Mouse (Mus musculus) brain, adult 10 weeks (tissue): Measurements from ENCODE around the gene Lcn11. TPM values are rescaled to one million over a fixed set of nuclear protein-coding genes. Genes with fewer than 3 reads are reported as not detected.

Source experiments
- polyA plus RNA-seq: library from polyadenylated mRNA; stranded (reverse); fragments of 350-450 nt; fragmentation: Illumina TruSeq; extraction: RNeasy Lipid Tissue Mini Kit (QIAGEN cat#74804); gene quantifications from one replicate; pipeline ENCODE4 v1.2.3, GENCODE M21; 2015; ENCODE audit warnings: low read depth, low replicate concordance

Lcn11 gene
- not detected for polyA plus RNA-seq

DNA sequence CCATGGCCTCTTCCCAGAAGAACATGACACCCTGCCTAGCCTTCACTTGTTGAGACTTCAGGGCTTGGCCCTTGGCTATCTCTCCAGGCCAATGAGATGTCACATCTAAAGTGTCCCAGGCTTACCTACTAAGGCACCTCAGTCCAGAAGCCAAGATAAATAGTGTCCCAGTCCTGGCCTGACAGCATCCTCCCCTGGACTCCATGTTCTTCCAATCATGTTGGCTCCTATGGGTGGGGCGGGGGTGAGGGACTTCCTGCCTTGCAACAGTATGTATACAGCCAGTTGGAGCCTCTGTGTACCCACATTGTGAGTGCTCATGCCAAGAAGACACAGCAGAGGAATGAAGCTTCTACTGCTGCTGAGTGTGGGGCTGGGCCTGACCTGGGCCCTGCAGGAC, at the start of gene Lcn11:
Gene Lcn11 (plus strand): TSS at position 301 of the 400 bp plus-strand sequence.

DNA sequence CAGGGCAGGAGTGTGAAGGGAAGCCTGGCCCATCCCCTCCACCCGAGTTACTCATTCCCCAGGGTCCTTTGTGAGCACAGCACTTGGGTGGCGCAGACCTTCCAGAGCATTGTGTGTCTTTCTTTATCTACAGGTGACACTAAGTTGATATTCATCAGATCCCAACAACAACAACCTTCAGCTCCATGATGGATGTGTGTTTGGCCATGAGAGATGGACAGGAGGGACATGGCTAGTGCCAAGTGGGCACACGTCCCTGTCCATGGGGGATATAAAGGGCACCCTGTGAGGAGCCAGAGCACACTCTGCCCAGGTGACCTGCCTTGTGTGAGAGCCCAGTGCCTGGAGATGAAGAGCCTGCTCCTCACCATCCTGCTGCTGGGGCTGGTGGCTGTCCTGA, 40.1 kb upstream of the Lcn11 start, which contains the start of gene Obp2b:
Gene Obp2b (plus strand): TSS at position 301 of the 400 bp plus-strand sequence.

GRCm38 (mm10) chr2:25765269-25765668, 11.5 kb upstream of the Lcn11 start, which contains the start of gene Lcn3:
Gene Lcn3, plus strand, starts transcription at chr2:25765569.

DNA sequence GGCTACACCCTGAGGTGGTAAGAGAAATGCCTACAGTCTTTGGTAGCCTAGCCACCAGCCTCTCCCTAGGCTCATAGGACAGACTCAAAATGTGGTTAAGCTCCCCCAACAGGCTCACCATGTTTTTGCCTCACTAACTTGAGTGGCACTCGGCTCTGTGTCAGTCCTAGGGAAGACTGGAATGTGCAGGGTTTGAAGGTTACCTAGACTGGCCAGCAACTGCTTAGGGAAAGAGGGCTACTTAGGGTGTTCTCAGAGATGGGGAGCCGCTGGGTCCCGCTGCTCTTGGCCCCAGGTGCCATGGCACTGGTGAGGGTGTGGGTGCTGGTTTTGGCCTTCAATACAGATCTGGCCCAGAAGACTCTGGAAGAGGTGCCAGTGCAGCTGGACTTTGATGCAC, 5.1 kb downstream of the Lcn11 start, which contains the start of gene Gm13539:
Gene Gm13539 (plus strand): TSS at position 301 of the 400 bp plus-strand sequence.

GRCm38 (mm10) chr2:25815748-25816147, 38.9 kb downstream of the Lcn11 start, which contains the start of gene Glt6d1:
Gene Glt6d1, minus strand, starts transcription at chr2:25815848.

GRCm38 (mm10) chr2:25822806-25823205, 46.0 kb downstream of the Lcn11 start, which contains the start of gene Lcn9:
Gene Lcn9, plus strand, starts transcription at chr2:25823153.

Other genes with a start within 250 kb of the Lcn11 start
- 10.6 TPM for gene Traf2, start 230.1 kb upstream of the Lcn11 start, polyA plus RNA-seq
- 365 TPM for gene Edf1, start 219.2 kb upstream of the Lcn11 start, polyA plus RNA-seq
- 0.95 TPM for gene Mamdc4, start 202.2 kb upstream of the Lcn11 start, polyA plus RNA-seq
- 94.8 TPM for gene Phpt1, start 201.8 kb upstream of the Lcn11 start, polyA plus RNA-seq
- 44.4 TPM for gene Ajm1, start 195.3 kb upstream of the Lcn11 start, polyA plus RNA-seq
- gene Rabl6, start 168.5 kb upstream of the Lcn11 start, polyA plus RNA-seq, result 145 TPM
- gene Ccdc183, start 159.3 kb upstream of the Lcn11 start, polyA plus RNA-seq, result not detected
- 54.0 TPM for gene Tmem141, start 155.0 kb upstream of the Lcn11 start, polyA plus RNA-seq
- gene Fcna, start 149.0 kb upstream of the Lcn11 start, polyA plus RNA-seq, result 0.79 TPM
- gene Lcn8, start 123.9 kb upstream of the Lcn11 start, polyA plus RNA-seq, result not detected
- gene Lcn5, start 119.1 kb upstream of the Lcn11 start, polyA plus RNA-seq, result not detected
- gene Lcn6, start 100.2 kb upstream of the Lcn11 start, polyA plus RNA-seq, result not detected
- not detected for gene Lcn10, start 94.3 kb upstream of the Lcn11 start, polyA plus RNA-seq
- gene Obp2a, start 77.0 kb upstream of the Lcn11 start, polyA plus RNA-seq, result not detected
- gene Bmyc, start 70.3 kb upstream of the Lcn11 start, polyA plus RNA-seq, result 81.8 TPM
- gene Obp2b, start 40.0 kb upstream of the Lcn11 start, polyA plus RNA-seq, result not detected
- gene Lcn3, start 11.4 kb upstream of the Lcn11 start, polyA plus RNA-seq, result not detected
- not detected for gene Gm13539, start 5.2 kb downstream of the Lcn11 start, polyA plus RNA-seq
- not detected for gene Glt6d1, start 38.8 kb downstream of the Lcn11 start, polyA plus RNA-seq
- gene Lcn9, start 46.1 kb downstream of the Lcn11 start, polyA plus RNA-seq, result not detected
- not detected for gene Sohlh1, start 70.2 kb downstream of the Lcn11 start, polyA plus RNA-seq
- gene Kcnt1, start 86.7 kb downstream of the Lcn11 start, polyA plus RNA-seq, result 90.6 TPM
- 50.1 TPM for gene Camsap1, start 206.3 kb downstream of the Lcn11 start, polyA plus RNA-seq
- 68.4 TPM for gene Ubac1, start 244.7 kb downstream of the Lcn11 start, polyA plus RNA-seq